Mouse (Mus musculus) frontal cortex, adult 2 months (tissue): Measurements from ENCODE around the gene C3. TPM values are rescaled to one million over a fixed set of nuclear protein-coding genes. Genes with fewer than 3 reads are reported as not detected.

Source experiments
- DNase-seq, 2 experiments: peaks; one replicate each; pipeline ENCODE4 v3.0.0; 2022; ENCODE audit warnings: low spot score in 1 of 2; ENCODE audit errors: extremely low spot score in 1 of 2
- polyA plus RNA-seq: library from polyadenylated mRNA; depleted of rRNA; stranded (reverse); fragments of >200 nt; gene quantifications from 2 replicates; pipeline ENCODE4 v1.2.3, GENCODE M21; 2012; rRNA removed

Gene C3
- polyA plus RNA-seq, result 0.18 and 1.6 TPM in 2 replicates

DNA sequence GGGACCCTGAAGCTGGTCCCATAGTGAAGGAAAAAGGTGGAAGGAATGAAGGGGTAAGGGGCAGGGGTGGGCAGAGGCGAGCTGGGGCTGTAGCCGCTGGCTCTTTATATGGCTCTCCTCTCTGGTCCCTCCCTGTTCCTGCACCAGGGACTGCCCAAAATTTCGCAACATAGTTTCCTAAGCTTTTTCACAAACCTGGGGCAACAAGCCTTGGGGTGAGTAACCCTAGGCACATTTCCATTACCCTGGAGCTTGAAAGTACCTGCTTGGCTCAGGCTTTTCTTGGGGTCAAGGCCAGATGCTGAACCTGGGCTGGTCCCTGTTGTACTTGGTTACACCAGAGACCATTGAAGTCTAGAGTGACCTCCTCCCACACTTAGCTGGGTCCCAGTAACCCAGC, at the start of gene C3:
Gene C3 (minus strand): TSS at position 123 of the 400 bp plus-strand sequence.
- no peak for DNase-seq

GRCm38 (mm10) chr17:57276634-57277121, 48.7 kb upstream of the C3 start:
- DNase-seq, result peak; percentile 58 to 80

- DNase-seq, result no peak
Observed at GRCm38 (mm10) chr17:57275997-57276351, 48.0 kb upstream of the C3 start.

GRCm38 (mm10) chr17:57275111-57275996, 47.4 kb upstream of the C3 start:
- peak; percentile 20 to 60 for DNase-seq

- no peak for DNase-seq
Observed at GRCm38 (mm10) chr17:57274686-57275085, 46.8 kb upstream of the C3 start.

- no peak for DNase-seq
Observed at GRCm38 (mm10) chr17:57273846-57274245, 45.9 kb upstream of the C3 start.

GRCm38 (mm10) chr17:57271301-57271700, 43.4 kb upstream of the C3 start:
- DNase-seq, result no peak

DNA sequence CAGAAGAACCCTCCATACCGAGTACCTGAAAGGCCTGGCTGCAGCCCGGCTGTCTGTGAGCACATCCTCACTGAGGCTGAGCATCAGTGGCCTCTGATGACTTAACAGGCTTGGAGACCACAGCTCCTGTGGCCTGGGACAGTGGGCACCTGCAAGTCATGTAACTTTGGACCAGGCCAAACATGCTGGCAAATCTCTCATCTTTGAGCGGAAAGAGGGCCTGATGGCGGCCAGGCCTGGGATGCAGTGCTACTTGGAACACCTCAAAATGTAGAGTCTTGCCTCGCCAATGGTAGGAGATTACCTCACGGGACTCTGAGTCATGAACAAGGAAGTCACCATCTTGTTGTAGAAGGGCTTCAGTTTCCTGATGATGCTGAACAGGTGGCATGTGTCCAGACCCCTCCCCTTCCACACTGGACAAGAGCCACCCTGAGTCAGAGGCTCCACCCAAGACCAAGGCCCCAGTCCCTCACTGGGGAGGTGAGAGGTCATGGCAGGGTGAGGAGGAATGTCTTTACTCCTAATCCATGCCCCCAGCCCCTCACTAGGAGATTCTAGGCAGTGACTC, 39.7 kb upstream of the C3 start:
- no peak for DNase-seq

- DNase-seq, result peak in 1 of 2 experiments; percentile 22
Observed at GRCm38 (mm10) chr17:57264972-57265945, 37.3 kb upstream of the C3 start.

- DNase-seq, result no peak
Observed at GRCm38 (mm10) chr17:57264164-57264563, 36.2 kb upstream of the C3 start.

- no peak for DNase-seq
Observed at GRCm38 (mm10) chr17:57262901-57263550, 35.1 kb upstream of the C3 start.

DNA sequence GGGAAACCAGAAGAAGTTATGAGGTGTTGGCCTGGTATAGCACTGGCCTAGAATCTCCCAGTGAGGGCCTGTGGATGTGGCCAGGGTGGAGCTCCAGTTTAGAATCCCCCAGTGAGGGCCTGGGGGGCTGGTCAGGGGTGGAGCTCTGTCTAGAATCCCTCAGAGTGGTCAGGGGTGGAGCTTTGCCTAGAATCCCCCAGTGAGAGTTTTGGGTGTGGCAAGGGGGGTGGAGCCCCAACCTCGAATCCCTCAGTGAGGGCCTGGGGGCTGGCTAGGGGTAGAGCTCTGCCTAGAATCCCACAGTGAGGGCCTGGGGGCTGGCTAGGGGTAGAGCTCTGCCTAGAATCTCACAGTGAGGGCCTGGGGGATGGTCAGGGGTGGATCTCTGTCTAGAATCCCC, 33.9 kb upstream of the C3 start:
- no peak for DNase-seq

- no peak for DNase-seq
Observed at GRCm38 (mm10) chr17:57261286-57261685, 33.4 kb upstream of the C3 start.

GRCm38 (mm10) chr17:57260351-57260750, 32.4 kb upstream of the C3 start:
- no peak for DNase-seq

- DNase-seq, result peak in 1 of 2 experiments; percentile 45
Observed at GRCm38 (mm10) chr17:57259742-57260141, 31.8 kb upstream of the C3 start.

DNA sequence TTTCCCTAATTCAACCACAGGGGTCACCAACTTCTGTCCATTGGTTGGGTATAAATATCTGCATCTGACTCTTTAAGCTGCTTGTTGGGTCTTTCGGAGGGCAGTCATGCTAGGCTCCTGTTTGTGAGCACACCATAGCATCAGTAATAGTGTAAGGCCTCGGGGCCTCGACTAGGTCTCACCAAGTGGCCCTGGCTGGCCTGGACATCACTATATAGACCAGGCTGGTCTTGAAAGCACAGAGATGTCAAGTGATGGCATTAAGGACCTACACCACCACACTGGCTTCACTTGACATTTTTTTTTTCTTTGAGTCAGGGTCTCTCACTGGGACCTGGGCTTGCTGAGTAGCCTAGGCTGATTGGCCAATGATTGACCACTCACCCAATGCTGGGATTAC, 30.3 kb upstream of the C3 start:
- DNase-seq, result no peak

DNA sequence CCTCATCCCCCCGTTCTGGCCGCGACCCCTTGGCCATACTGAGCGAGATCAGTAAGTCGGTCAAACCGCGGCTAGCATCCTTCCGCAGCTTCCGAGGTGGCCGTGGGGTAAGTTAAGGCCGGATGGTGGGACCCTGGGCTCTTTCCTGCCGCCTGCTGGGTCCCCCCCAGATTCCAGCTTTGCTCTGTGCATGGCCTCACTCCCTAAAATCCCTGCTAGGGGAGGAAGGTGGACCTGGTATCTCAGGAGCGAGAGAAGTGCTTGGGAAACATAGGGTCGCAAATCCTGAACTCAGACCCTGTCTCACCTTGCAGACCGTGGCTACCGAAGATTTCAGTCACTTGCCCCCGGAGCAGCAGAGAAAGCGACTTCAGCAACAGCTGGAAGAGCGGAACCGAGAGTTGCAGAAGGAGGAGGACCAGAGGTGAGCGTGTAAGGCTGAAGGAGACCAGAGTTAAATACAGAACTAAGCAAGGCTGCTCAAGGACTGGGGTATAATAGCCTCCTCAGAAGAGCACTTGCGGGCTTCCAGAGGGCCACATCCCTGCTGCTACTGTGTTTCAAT, 29.1 kb upstream of the C3 start:
- DNase-seq, result no peak

GRCm38 (mm10) chr17:57255354-57255753, 27.4 kb upstream of the C3 start:
- no peak for DNase-seq

GRCm38 (mm10) chr17:57253306-57253705, 25.4 kb upstream of the C3 start:
- DNase-seq, result no peak

DNA sequence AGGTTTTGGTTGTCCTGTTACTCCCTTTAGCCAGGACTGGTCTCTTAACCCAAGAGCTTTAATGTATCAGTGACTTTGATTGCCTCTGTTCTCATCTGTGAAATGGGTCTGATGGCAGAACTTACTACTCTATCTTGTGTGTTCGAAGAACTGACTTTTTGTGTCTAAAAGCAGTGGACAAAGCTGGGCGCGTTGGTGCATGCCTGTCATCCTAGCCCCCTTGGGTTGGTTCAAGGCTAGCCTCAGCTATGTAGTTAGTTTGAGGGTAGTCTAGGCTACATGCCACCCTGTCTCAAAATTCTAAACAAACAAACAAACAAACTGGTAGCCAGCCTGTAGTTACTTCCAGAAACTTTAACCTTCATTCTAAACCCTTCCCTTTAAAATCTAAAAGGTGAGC, 23.5 kb upstream of the C3 start:
- DNase-seq, result no peak
